Mouse (Mus musculus) CH12.LX (cell line): ENCODE measurements around the gene Kndc1. TPM values are rescaled to one million over a fixed set of nuclear protein-coding genes. Genes with fewer than 3 reads are reported as not detected.

Experiments
- DNase-seq: peaks from one replicate; pipeline ENCODE4 v3.0.0-alpha.2; 2013; ENCODE audit errors: extremely low read depth
- H3K27ac ChIP-seq: 2 replicates; pipeline ENCODE4 v1.5.1; 2012; ENCODE audit warnings: low read depth, mild to moderate bottlenecking, control low read depth, moderate library complexity; ENCODE audit not compliant: insufficient read depth
- H3K27me3 ChIP-seq: replicated peaks from 2 replicates; pipeline ENCODE3; 2012; ENCODE audit warnings: inconsistent platforms
- H3K36me3 ChIP-seq, 2 experiments: replicated peaks in 1 of 2; 2 replicates each; pipeline versions ENCODE3 to v1.6.1; 2012; ENCODE audit warnings: inconsistent platforms in 1 of 2, low read length in 1 of 2, mild to moderate bottlenecking in 1 of 2, mixed read lengths in 1 of 2, moderate library complexity in 1 of 2; ENCODE audit not compliant: control insufficient read depth in 1 of 2, insufficient read depth in 1 of 2
- H3K4me1 ChIP-seq, 2 experiments: 2 replicates each; pipeline ENCODE4 v1.6.1; 2012; ENCODE audit warnings: inconsistent platforms in 1 of 2, moderate library complexity in 1 of 2; ENCODE audit not compliant: insufficient read depth in 2 of 2, control insufficient read depth in 1 of 2
- H3K4me2 ChIP-seq: 2 replicates; pipeline ENCODE4 v1.6.1; 2012; ENCODE audit warnings: low read depth, mild to moderate bottlenecking, control low read depth; ENCODE audit not compliant: poor library complexity, insufficient read depth, severe bottlenecking
- H3K4me3 ChIP-seq, 3 experiments: fragments of 150-350 bp in 1 of 3; sonication (generic) in 1 of 3; replicated peaks in 1 of 3; 2 replicates each; pipeline versions ENCODE3 to v1.5.1; 2011 to 2012; ENCODE audit warnings: low read depth in 2 of 3, low read length in 2 of 3, mild to moderate bottlenecking in 2 of 3, moderate library complexity in 2 of 3, control low read depth in 1 of 3, improper control_type of control experiment in 1 of 3, inconsistent platforms in 1 of 3, mixed read lengths in 1 of 3; ENCODE audit not compliant: poor library complexity in 1 of 3
- H3K79me2 ChIP-seq: replicated peaks from 2 replicates; pipeline ENCODE4 v1.6.1; 2012; ENCODE audit warnings: mild to moderate bottlenecking, moderate library complexity; ENCODE audit not compliant: control insufficient read depth, poor library complexity, insufficient read depth, severe bottlenecking; ENCODE audit errors: extremely low read depth
- H3K9ac ChIP-seq: 2 replicates; pipeline ENCODE4 v1.6.1; 2012; ENCODE audit warnings: low read depth, mild to moderate bottlenecking, control low read depth, moderate library complexity; ENCODE audit not compliant: insufficient read depth
- H3K9me3 ChIP-seq: replicated peaks from 2 replicates; pipeline ENCODE3; 2012; ENCODE audit warnings: low read length, inconsistent platforms, mixed read lengths
- BHLHE40 ChIP-seq: IDR thresholded peaks from 2 replicates; pipeline ENCODE4 v1.6.1; 2011; ENCODE audit warnings: mild to moderate bottlenecking, low read depth, low read length, improper control_type of control experiment
- CHD1 ChIP-seq: IDR thresholded peaks from 2 replicates; pipeline ENCODE4 v1.6.1; 2012; ENCODE audit warnings: low read depth, low read length, improper control_type of control experiment, inconsistent platforms
- ELF1 ChIP-seq: IDR thresholded peaks from 2 replicates; pipeline ENCODE4 v1.6.1; 2014; ENCODE audit warnings: low read depth, mild to moderate bottlenecking, inconsistent platforms, low read length, improper control_type of control experiment
- MAFK ChIP-seq: IDR thresholded peaks from 2 replicates; pipeline ENCODE4 v1.6.1; 2011; ENCODE audit warnings: low read length, improper control_type of control experiment; ENCODE audit not compliant: insufficient replicate concordance
- MEF2A ChIP-seq: IDR thresholded peaks from 2 replicates; pipeline ENCODE4 v1.6.1; 2014; ENCODE audit warnings: low read depth, mild to moderate bottlenecking, inconsistent platforms, low read length, improper control_type of control experiment, borderline replicate concordance
- MXI1 ChIP-seq: IDR thresholded peaks from 2 replicates; pipeline ENCODE4 v1.6.1; 2011; ENCODE audit warnings: mild to moderate bottlenecking, low read depth, low read length, improper control_type of control experiment
- RCOR1 ChIP-seq: conservative IDR thresholded peaks from 2 replicates; pipeline ENCODE4 v1.6.1; 2012; ENCODE audit warnings: low read depth, mild to moderate bottlenecking, inconsistent platforms, low read length, improper control_type of control experiment
- TBP ChIP-seq: conservative IDR thresholded peaks from 2 replicates; pipeline ENCODE4 v1.6.1; 2011; ENCODE audit warnings: low read depth, low read length, improper control_type of control experiment
- UBTF ChIP-seq: IDR thresholded peaks from 2 replicates; pipeline ENCODE4 v1.6.1; 2012; ENCODE audit warnings: low read depth, mild to moderate bottlenecking, inconsistent platforms, low read length, improper control_type of control experiment, moderate library complexity
- USF1 ChIP-seq: IDR thresholded peaks from 2 replicates; pipeline ENCODE4 v1.6.1; 2014; ENCODE audit warnings: low read depth, mild to moderate bottlenecking, inconsistent platforms, low read length, improper control_type of control experiment
- USF2 ChIP-seq: conservative IDR thresholded peaks from 2 replicates; pipeline ENCODE4 v1.6.1; 2011; ENCODE audit warnings: low read depth, low read length, improper control_type of control experiment
- dilution Hi-C: fragments of 300-500 bp; cut with MboI; formaldehyde crosslinking; loops from 2 replicates; pipeline ENCODE4 v1.14.3; 2020; ENCODE audit warnings: low sequenced_read_pairs; ENCODE audit not compliant: extremely low pct_unique_long_range_greater_than_20kb, extremely low pct_ligation_motif_present
- in situ Hi-C: fragments of 300-500 bp; cut with MboI; formaldehyde crosslinking; loops from 3 replicates; pipeline ENCODE4 v1.14.3; 2019; ENCODE audit warnings: low sequenced_read_pairs, low pct_ligation_motif_present, low pct_unique_long_range_greater_than_20kb, mixed read lengths
- polyA plus RNA-seq: library from polyadenylated mRNA; unstranded; fragments of >175 nt; gene quantifications from 2 replicates; pipeline ENCODE4 v1.2.1, GENCODE M21; 2012; ENCODE audit warnings: low read depth; ENCODE audit not compliant: insufficient read length
- total RNA-seq, 2 experiments: library from RNA; depleted of rRNA; stranded (reverse); fragments of 300-350 nt in 1 of 2; fragments of >200 nt in 1 of 2; gene quantifications; 2 replicates each; pipeline ENCODE4 v1.2.3; 2012 to 2014

Kndc1 gene
- total and polyA plus RNA-seq, 3 experiments = 2.3 to 5.0 (median 4.0) TPM

GRCm38 (mm10) chr7:139905661-139906060 lies 11.2 kb downstream of the Kndc1 start (continued):
- TF ChIP-seq MAFK (no peak), MXI1 (peak; percentile 17; the same call in 1 of the 2 replicates), TBP (no peak), USF2 (no peak), BHLHE40 (peak; percentile 74), USF1 (peak; percentile 21; the same call in 1 of the 2 replicates), ELF1 (peak; percentile 34; the same call in 1 of the 2 replicates)

DNA sequence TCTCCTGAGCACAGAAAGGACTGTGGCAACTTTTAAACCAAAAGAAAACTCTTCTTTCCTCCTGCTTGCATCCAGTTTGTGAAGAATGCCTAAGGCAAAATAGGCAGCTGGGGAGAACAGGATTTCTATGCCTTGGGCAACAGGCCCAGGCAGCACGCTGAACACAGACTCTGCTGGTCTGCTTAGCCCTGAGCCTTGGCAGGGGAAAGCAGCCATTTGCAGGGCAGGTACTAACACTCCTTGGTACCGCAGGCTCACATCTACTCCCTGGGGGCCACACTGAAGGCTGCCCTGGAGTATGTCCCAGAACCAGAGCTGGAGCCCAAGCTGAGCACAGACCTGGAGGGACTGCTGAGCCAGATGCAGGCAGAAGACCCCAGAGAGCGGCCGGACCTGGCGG lies 13.7 kb downstream of the Kndc1 start:
- in situ Hi-C loops (loop anchor here (10.0 kb wide), 1 partner anchor 157 kb away; no protein-coding TSS in a partner anchor), dilution Hi-C loops (no loop called here)
- no peak overlapping the region for H3K9ac ChIP-seq

DNA sequence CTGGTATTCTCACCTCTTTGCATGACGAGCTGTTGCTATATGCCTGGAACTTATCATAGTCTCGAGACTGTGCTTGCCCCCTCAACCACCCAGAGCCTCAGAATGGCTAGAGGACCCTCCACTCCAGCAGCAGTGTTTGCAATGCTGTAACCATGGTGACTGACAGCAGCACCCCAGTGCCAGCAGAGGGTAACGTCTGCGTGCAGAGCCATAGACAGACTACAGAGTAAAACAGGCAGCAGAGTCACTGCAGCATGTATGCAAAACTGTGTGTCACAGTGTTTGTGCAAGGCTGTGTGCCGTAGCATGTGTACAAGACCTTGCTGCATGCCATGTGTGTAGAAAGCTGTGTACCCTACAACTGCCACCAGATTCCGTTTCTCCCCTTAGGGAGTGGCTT lies 15.0 kb downstream of the Kndc1 start:
- dilution Hi-C loops (no loop called here), in situ Hi-C loops (loop anchor here (10.0 kb wide), 1 partner anchor 155 kb away; no protein-coding TSS in a partner anchor)
- DNase-seq = no peak
- Histone ChIP-seq H3K9me3 (no peaks in the 10 kb centered on the region), H3K9ac (no peak overlapping the region), H3K4me2 (no peak overlapping the region), H3K27me3 (peaks cover 9% of the 10 kb centered on the region), H3K36me3 (no peaks in the 10 kb centered on the region), H3K27ac (no peak overlapping the region), H3K79me2 (no peaks in the 10 kb centered on the region), H3K4me3 (no peak overlapping the region), H3K4me1 (peaks cover 24 to 62% of the 10 kb centered on the region in 2 experiments)
- no peak for TF ChIP-seq UBTF

More for the DNA sequence above, 13.7 kb downstream of the Kndc1 start:
- Histone ChIP-seq H3K4me2 (no peak overlapping the region), H3K36me3 (no peaks in the 10 kb centered on the region), H3K4me1 (peaks cover 20 to 63% of the 10 kb centered on the region in 2 experiments), H3K79me2 (no peaks in the 10 kb centered on the region), H3K9me3 (no peaks in the 10 kb centered on the region), H3K27ac (no peak overlapping the region), H3K4me3 (no peak overlapping the region), H3K27me3 (peaks cover 1% of the 10 kb centered on the region)
- TF ChIP-seq MEF2A = no peak
- no peak for TF ChIP-seq CHD1
- TF ChIP-seq TBP = no peak
- no peak for TF ChIP-seq RCOR1
- DNase-seq = no peak
